Mouse (Mus musculus): ENCODE measurements around the gene Rc3h1.

DNA sequence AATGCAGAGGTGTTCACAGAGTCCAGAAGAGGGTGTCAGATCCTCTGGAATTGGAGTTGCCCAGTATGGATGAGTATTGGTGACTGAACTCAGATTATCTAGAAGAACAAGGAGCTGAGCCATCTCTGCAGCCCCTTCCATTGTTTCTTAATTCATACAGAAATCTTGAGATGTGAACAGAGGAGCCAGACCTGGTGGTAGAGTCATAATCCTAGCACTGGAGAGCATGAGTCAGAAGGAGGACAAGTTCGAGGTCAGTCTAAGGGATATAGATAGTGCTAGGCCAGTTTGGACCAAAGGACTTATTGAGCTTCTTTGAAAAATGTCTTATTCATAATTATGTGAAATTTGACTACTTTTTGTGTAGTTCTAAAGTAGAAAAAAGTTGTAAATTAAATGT, 4.6 kb downstream of the Rc3h1 start:
- no peak for TF ChIP-seq CTCF (IDR thresholded peaks at IDR 0.05; ENCODE audit: low read depth)
- TF ChIP-seq EP300 (IDR thresholded peaks at IDR 0.05; ENCODE audit: low read depth) = no peak
